Mouse (Mus musculus): ENCODE measurements at regions not wholly inside any gene's neighbourhood (a gene's known extent, or its start where the extent isn't known, plus 50 kb on each side); places are given as distances from the start of the nearest gene placed in this dataset.

GRCm38 (mm10) chr12:12452086-12452485 lies 190.1 kb downstream of the Fam49a start:
- 70% methylated on average over 2 of the region's 2 CpGs for WGBS
- no peaks in the 10 kb centered on the region for H3K27me3 ChIP-seq (ENCODE audit: insufficient read depth, low read length)
- DNase-seq: no peak

GRCm38 (mm10) chr12:12446768-12447167 lies 184.8 kb downstream of the Fam49a start:
- no peak overlapping the region for H3K9ac ChIP-seq
- no peak overlapping the region for H3K4me3 ChIP-seq (ENCODE audit: low read depth, low read length)
- no peak for TF ChIP-seq CTCF (IDR thresholded peaks at IDR 0.05; ENCODE audit: low read depth)
- ATAC-seq (no peak), DNase-seq (no peak)
- H3K4me1 ChIP-seq (ENCODE audit: insufficient read depth): no peaks in the 10 kb centered on the region
- no peak overlapping the region for H3K27ac ChIP-seq (ENCODE audit: low read depth, low read length)
- H3K9me3 ChIP-seq (ENCODE audit: low read length): no peaks in the 10 kb centered on the region
- H3K27me3 ChIP-seq (ENCODE audit: insufficient read depth, low read length): no peaks in the 10 kb centered on the region
- no peak overlapping the region for H3K4me2 ChIP-seq (ENCODE audit: low read depth)
- no peaks in the 10 kb centered on the region for H3K36me3 ChIP-seq (ENCODE audit: insufficient read depth)
- WGBS: 18% methylated on average over 2 of the region's 2 CpGs

More at GRCm38 (mm10) chr12:12452086-12452485, 190.1 kb downstream of the Fam49a start:
- Histone ChIP-seq H3K4me3 (ENCODE audit: low read depth, low read length) (no peak overlapping the region), H3K4me2 (ENCODE audit: low read depth) (no peak overlapping the region), H3K9me3 (ENCODE audit: low read length) (no peaks in the 10 kb centered on the region), H3K27ac (ENCODE audit: low read depth, low read length) (no peak overlapping the region), H3K36me3 (ENCODE audit: insufficient read depth) (no peaks in the 10 kb centered on the region), H3K9ac (no peak overlapping the region), H3K4me1 (ENCODE audit: insufficient read depth) (no peaks in the 10 kb centered on the region)
- no peak for ATAC-seq
- TF ChIP-seq CTCF (IDR thresholded peaks at IDR 0.05; ENCODE audit: low read depth): no peak

DNA sequence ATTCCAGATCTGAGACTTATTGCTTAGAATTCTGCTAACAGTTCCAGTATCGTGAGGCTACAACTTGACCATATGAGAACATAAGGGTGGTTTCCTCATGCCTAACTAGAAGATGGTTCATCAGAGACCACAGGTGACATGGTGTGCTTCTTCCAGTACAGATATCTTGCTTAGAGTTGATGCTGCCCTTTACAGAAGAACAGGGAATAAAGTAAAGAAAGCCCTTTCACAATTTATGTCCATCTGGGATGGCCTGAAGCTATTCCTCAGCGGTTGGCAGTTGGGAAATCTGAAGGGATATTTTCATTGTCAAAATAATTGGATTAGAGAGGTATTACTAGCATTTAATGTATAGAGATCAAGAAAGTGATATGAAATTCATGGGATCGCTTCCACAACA lies 184.3 kb downstream of the Fam49a start:
- Histone ChIP-seq H3K4me1 (ENCODE audit: insufficient read depth) (no peaks in the 10 kb centered on the region), H3K4me2 (ENCODE audit: low read depth) (no peak overlapping the region), H3K4me3 (ENCODE audit: low read depth, low read length) (no peak overlapping the region), H3K9me3 (ENCODE audit: low read length) (no peaks in the 10 kb centered on the region), H3K36me3 (ENCODE audit: insufficient read depth) (no peaks in the 10 kb centered on the region), H3K27ac (ENCODE audit: low read depth, low read length) (no peak overlapping the region), H3K27me3 (ENCODE audit: insufficient read depth, low read length) (no peaks in the 10 kb centered on the region), H3K9ac (no peak overlapping the region)
- ATAC-seq: no peak
- TF ChIP-seq CTCF (IDR thresholded peaks at IDR 0.05; ENCODE audit: low read depth): no peak
- no peak for DNase-seq
- WGBS: 73% methylated on average over 3 of the region's 3 CpGs

DNA sequence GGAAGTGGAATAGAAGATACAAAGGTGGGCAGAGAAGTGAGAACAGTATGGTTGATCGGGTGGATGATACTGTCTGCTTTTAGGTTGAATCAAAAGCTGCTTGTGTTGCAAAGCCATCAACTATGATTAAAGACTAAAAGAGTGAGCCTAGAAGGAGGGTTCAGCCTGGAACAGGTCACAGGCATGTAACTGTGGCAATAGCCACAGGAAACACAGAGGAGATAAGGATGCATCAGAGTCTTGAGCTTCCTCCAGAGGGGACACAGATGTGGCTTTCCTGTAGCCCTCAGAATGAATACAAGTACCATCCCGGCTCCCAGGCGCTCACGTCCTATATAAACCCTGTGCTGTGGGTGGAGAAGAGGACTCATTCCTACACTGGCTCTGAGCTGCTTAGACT lies 180.9 kb downstream of the Fam49a start:
- Histone ChIP-seq H3K4me1 (ENCODE audit: insufficient read depth) (no peaks in the 10 kb centered on the region), H3K27ac (ENCODE audit: low read depth, low read length) (no peak overlapping the region), H3K4me3 (ENCODE audit: low read depth, low read length) (no peak overlapping the region), H3K36me3 (ENCODE audit: insufficient read depth) (no peaks in the 10 kb centered on the region), H3K27me3 (ENCODE audit: insufficient read depth, low read length) (no peaks in the 10 kb centered on the region), H3K9ac (no peak overlapping the region), H3K9me3 (ENCODE audit: low read length) (no peaks in the 10 kb centered on the region), H3K4me2 (ENCODE audit: low read depth) (no peak overlapping the region)
- DNase-seq (no peak), ATAC-seq (no peak)
- TF ChIP-seq CTCF (IDR thresholded peaks at IDR 0.05; ENCODE audit: low read depth): no peak
- 91% methylated on average over 4 of the region's 4 CpGs for WGBS

- H3K27ac ChIP-seq (ENCODE audit: low read depth, low read length): no peak overlapping the region
- WGBS: 95% methylated on average over 1 of the region's 1 CpGs
- no peaks in the 10 kb centered on the region for H3K4me1 ChIP-seq (ENCODE audit: insufficient read depth)
- ATAC-seq (no peak), DNase-seq (no peak)
- no peaks in the 10 kb centered on the region for H3K36me3 ChIP-seq (ENCODE audit: insufficient read depth)
- H3K4me3 ChIP-seq (ENCODE audit: low read depth, low read length): no peak overlapping the region
- no peaks in the 10 kb centered on the region for H3K9me3 ChIP-seq (ENCODE audit: low read length)
- 0 out of 2 replicates have a peak, but pooled peaks have one; percentile 13 for TF ChIP-seq CTCF (IDR thresholded peaks at IDR 0.05; ENCODE audit: low read depth)
- no peaks in the 10 kb centered on the region for H3K27me3 ChIP-seq (ENCODE audit: insufficient read depth, low read length)
- H3K4me2 ChIP-seq (ENCODE audit: low read depth): no peak overlapping the region
- no peak overlapping the region for H3K9ac ChIP-seq
Measured at GRCm38 (mm10) chr12:12436379-12436778, 174.4 kb downstream of the Fam49a start.

GRCm38 (mm10) chr12:12432597-12432996 lies 170.7 kb downstream of the Fam49a start:
- peak overlapping the region; percentile 62 for H3K27ac ChIP-seq (ENCODE audit: low read depth, low read length)
- 36% methylated on average over 1 of the region's 1 CpGs for WGBS
- no peaks in the 10 kb centered on the region for H3K36me3 ChIP-seq (ENCODE audit: insufficient read depth)

More at GRCm38 (mm10) chr12:12432597-12432996, 170.7 kb downstream of the Fam49a start:
- Histone ChIP-seq H3K4me3 (ENCODE audit: low read depth, low read length) (no peak overlapping the region), H3K9ac (no peak overlapping the region), H3K4me1 (ENCODE audit: insufficient read depth) (no peaks in the 10 kb centered on the region), H3K4me2 (ENCODE audit: low read depth) (no peak overlapping the region), H3K27me3 (ENCODE audit: insufficient read depth, low read length) (no peaks in the 10 kb centered on the region), H3K9me3 (ENCODE audit: low read length) (no peaks in the 10 kb centered on the region)
- no peak for TF ChIP-seq CTCF (IDR thresholded peaks at IDR 0.05; ENCODE audit: low read depth)
- ATAC-seq (peak; percentile 72; the same call in 1 of the 2 replicates), DNase-seq (peak; percentile 29)

All from forebrain, postnatal 0 days (tissue).